Mouse (Mus musculus) cerebellum, adult 2 months (tissue): ENCODE data around the gene Palm3. TPM values are rescaled to one million over a fixed set of nuclear protein-coding genes. Genes with fewer than 3 reads are reported as not detected.

ENCODE experiments used
- DNase-seq, 2 experiments: peaks; one replicate each; pipeline ENCODE4 v3.0.0; 2021
- H3K27ac ChIP-seq: fragments of 200-500 bp; 2 replicates; pipeline ENCODE4 v1.5.1; 2012; ENCODE audit warnings: low read length, control low read depth, inconsistent platforms; ENCODE audit not compliant: insufficient read depth
- H3K27me3 ChIP-seq: fragments of 200-500 bp; 2 replicates; pipeline ENCODE4 v1.6.1; 2012; ENCODE audit warnings: inconsistent platforms, mild to moderate bottlenecking, low read length, moderate library complexity; ENCODE audit not compliant: control insufficient read depth, insufficient read depth
- H3K4me1 ChIP-seq: fragments of 200-500 bp; 2 replicates; pipeline ENCODE4 v1.6.1; 2011; ENCODE audit warnings: low read length; ENCODE audit not compliant: control insufficient read depth, insufficient read depth
- H3K4me3 ChIP-seq: fragments of 200-500 bp; replicated peaks from 2 replicates; pipeline ENCODE3; 2011; ENCODE audit warnings: mild to moderate bottlenecking, low read depth, low read length, control low read depth; ENCODE audit not compliant: insufficient read depth
- CTCF ChIP-seq: fragments of 200-500 bp; IDR thresholded peaks from 2 replicates; pipeline ENCODE4 v1.5.1; 2011; ENCODE audit warnings: low read depth, mild to moderate bottlenecking, control low read depth, low read length, moderate library complexity, borderline replicate concordance; ENCODE audit not compliant: insufficient read depth
- POLR2A ChIP-seq: fragments of 200-500 bp; IDR thresholded peaks from 2 replicates; pipeline ENCODE4 v1.6.1; 2011; ENCODE audit warnings: low read length, control low read depth, borderline replicate concordance; ENCODE audit not compliant: insufficient read depth
- WGBS: fragments of 180-500 bp; shearing (Covaris S2); methylation state at CpG from one replicate; pipeline ENCODE4 v1.1.7; 2018; 5-methylcytosine and 5-hydroxymethylcytosine counted together
- polyA plus RNA-seq: library from polyadenylated mRNA; depleted of rRNA; stranded (reverse); fragments of >200 nt; gene quantifications from 2 replicates; pipeline ENCODE4 v1.2.3, GENCODE M21; 2012; rRNA removed

Palm3 gene
- polyA plus RNA-seq, 1 experiment, result 4.1 TPM

DNA sequence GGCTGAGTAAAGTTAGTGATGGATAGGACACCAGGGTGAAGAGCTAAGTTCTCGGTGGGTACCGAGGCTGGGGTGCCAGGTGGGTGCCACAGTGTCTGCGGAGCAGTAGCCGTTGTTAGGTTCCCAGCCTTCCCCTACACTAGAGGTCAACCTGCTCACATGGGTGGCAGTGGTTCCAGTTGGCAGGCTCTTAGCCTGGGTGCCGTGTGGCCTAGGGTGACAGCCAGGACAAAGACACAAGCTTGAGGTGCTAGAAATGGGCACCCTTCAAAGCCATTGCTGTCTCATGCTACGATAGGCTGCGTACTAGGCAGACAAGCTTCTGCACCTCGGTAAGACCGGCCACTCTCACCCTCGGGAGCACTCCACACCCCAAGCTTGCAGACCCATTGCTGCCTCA, 51.0 kb downstream of the Palm3 start:
- peaks cover 37% of the 10 kb centered on the region for H3K4me1 ChIP-seq
- no peak overlapping the region for H3K4me3 ChIP-seq
- H3K27ac ChIP-seq, result no peak overlapping the region
- WGBS, result 79% methylated on average over 10 of the region's 10 CpGs
- H3K27me3 ChIP-seq, result no peaks in the 10 kb centered on the region
- no peak for DNase-seq
- TF ChIP-seq POLR2A (no peak), CTCF (no peak)

DNA sequence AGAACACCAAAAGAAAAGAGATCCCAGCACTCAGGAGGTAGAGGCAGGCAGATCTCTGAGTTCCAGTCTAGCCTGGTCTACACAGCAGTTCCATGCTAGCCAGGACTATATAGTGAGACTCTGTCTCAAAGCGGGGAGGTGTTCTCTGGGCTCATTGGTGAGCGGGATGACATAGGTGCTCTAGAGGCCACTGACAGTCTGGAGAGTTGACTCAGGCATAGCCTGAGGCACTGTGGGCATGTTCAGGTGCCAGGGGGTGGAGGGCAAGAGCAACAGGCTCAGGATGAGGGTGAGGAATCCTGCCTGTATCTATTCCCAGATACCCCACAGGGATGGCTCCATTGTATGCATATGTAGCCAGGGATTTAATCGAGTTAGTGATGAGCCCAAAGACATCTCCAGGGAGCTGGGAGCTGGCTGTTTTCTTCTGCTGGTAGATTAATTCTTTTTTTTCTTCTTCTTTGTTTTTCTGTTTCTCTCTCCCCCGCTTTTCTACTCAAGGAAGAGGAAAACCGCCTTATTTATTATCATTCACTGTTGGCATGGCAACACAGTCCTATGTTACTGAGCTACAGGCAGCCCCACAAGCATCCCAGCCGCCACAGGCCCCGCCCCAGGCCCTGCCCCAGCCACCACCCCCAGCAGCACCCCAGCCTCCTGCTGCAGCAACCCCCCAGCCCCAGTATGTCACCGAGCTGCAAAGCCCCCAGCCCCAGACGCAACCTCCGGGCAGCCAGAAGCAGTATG, 52.1 kb downstream of the Palm3 start:
- 53% methylated on average over 10 of the region's 10 CpGs for WGBS
- Histone ChIP-seq H3K27ac (no peak overlapping the region), H3K4me1 (peaks cover 37% of the 10 kb centered on the region), H3K27me3 (no peaks in the 10 kb centered on the region), H3K4me3 (no peak overlapping the region)
- DNase-seq, result peak in 1 of 2 experiments; percentile 6
- TF ChIP-seq CTCF, result no peak
- no peak for TF ChIP-seq POLR2A

- DNase-seq, result peak in 1 of 2 experiments; percentile 6
- Histone ChIP-seq H3K4me1 (peaks cover 13% of the 10 kb centered on the region), H3K27ac (no peak overlapping the region), H3K4me3 (no peak overlapping the region), H3K27me3 (no peaks in the 10 kb centered on the region)
- WGBS, result 94% methylated on average over 1 of the region's 1 CpGs
- TF ChIP-seq POLR2A, result no peak
- no peak for TF ChIP-seq CTCF
Measured at GRCm38 (mm10) chr8:84076412-84076811, 55.1 kb downstream of the Palm3 start.

DNA sequence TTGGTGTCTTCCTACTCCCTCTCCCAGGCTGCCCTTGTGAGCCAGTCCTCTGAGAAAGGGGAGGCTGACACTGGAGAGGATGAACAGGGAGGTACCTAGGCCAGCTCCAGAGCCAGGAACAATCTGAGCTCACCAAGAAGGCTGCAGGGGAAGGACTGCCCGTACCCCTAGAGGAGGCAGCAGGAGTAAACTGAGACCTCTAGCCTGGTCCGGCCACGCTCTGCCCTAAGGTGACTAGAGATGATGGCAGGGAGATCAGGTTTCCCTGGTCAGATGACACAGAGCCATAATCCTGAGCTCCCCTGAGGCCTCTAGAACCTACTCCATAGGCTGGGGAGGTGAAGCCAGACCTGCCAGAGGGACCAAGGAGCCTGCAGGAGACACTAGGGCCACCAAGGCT, 55.6 kb downstream of the Palm3 start:
- DNase-seq, result peak in 1 of 2 experiments; percentile 5
- H3K4me3 ChIP-seq, result no peak overlapping the region
- H3K27me3 ChIP-seq, result no peaks in the 10 kb centered on the region
- 86% methylated on average over 3 of the region's 3 CpGs for WGBS
- H3K4me1 ChIP-seq, result peaks cover 12% of the 10 kb centered on the region
- H3K27ac ChIP-seq, result no peak overlapping the region
- TF ChIP-seq CTCF, result no peak
- no peak for TF ChIP-seq POLR2A

GRCm38 (mm10) chr8:84079206-84079605, 57.9 kb downstream of the Palm3 start:
- no peaks in the 10 kb centered on the region for H3K27me3 ChIP-seq
- H3K4me3 ChIP-seq, result no peak overlapping the region
- WGBS, result 85% methylated on average over 5 of the region's 5 CpGs
- no peak overlapping the region for H3K27ac ChIP-seq
- H3K4me1 ChIP-seq, result no peaks in the 10 kb centered on the region
- TF ChIP-seq POLR2A, result no peak
- TF ChIP-seq CTCF, result no peak
- peak in 1 of 2 experiments; percentile 11 for DNase-seq

Other genes with a start within 250 kb of the Palm3 start
- gene Adgrl1, start 121.4 kb upstream of the Palm3 start, polyA plus RNA-seq, result 164 and 184 TPM in 2 replicates
- 0.56 and 0.74 TPM in 2 replicates for gene Gm10644, start 66.3 kb upstream of the Palm3 start, polyA plus RNA-seq
- gene Asf1b, start 66.0 kb upstream of the Palm3 start, polyA plus RNA-seq, result 2.0 and 2.5 TPM in 2 replicates
- gene Prkaca, start 48.5 kb upstream of the Palm3 start, polyA plus RNA-seq, result 235 and 256 TPM in 2 replicates
- 50.5 and 55.1 TPM in 2 replicates for gene Samd1, start 23.8 kb upstream of the Palm3 start, polyA plus RNA-seq
- gene 1700067K01Rik, start 20.0 kb upstream of the Palm3 start, polyA plus RNA-seq, result 0.11 and 0.14 TPM in 2 replicates
- 4.6 and 7.8 TPM in 2 replicates for gene 2210011C24Rik, start 9.3 kb upstream of the Palm3 start, polyA plus RNA-seq
- 0.17 and 0.21 TPM in 2 replicates for gene Il27ra, start 21.1 kb downstream of the Palm3 start, polyA plus RNA-seq
- 2.6 and 7.4 TPM in 2 replicates for gene Rln3, start 23.5 kb downstream of the Palm3 start, polyA plus RNA-seq
- gene Gm10643, start 43.7 kb downstream of the Palm3 start, polyA plus RNA-seq, result 2.0 and 2.1 TPM in 2 replicates
- gene Rfx1, start 45.4 kb downstream of the Palm3 start, polyA plus RNA-seq, result 27.2 and 27.8 TPM in 2 replicates
- gene Dcaf15, start 83.3 kb downstream of the Palm3 start, polyA plus RNA-seq, result 39.0 and 44.7 TPM in 2 replicates
- gene Podnl1, start 104.5 kb downstream of the Palm3 start, polyA plus RNA-seq, result 0.14 and 0.20 TPM in 2 replicates
- 40.4 and 45.1 TPM in 2 replicates for gene Cc2d1a, start 126.5 kb downstream of the Palm3 start, polyA plus RNA-seq
- gene 4930432K21Rik, start 126.6 kb downstream of the Palm3 start, polyA plus RNA-seq, result 2.7 and 3.2 TPM in 2 replicates
- gene Nanos3, start 163.7 kb downstream of the Palm3 start, polyA plus RNA-seq, result 2.3 and 2.8 TPM in 2 replicates
- gene Zswim4, start 215.6 kb downstream of the Palm3 start, polyA plus RNA-seq, result 14.0 TPM in 2 replicates
- 210 and 226 TPM in 2 replicates for gene D8Ertd738e, start 228.2 kb downstream of the Palm3 start, polyA plus RNA-seq
- gene Mri1, start 235.9 kb downstream of the Palm3 start, polyA plus RNA-seq, result 32.9 and 35.5 TPM in 2 replicates
- gene Ccdc130, start 248.9 kb downstream of the Palm3 start, polyA plus RNA-seq, result 39.1 and 43.1 TPM in 2 replicates